In genomic region chrX:56454671-56455371, GRCm38 (mm10) we compare ENCODE assay signal across 8 mouse cellular contexts. TPM values are rescaled to one million over a fixed set of nuclear protein-coding genes. Genes with fewer than 3 reads are reported as not detected.
DNase-seq lines count a peak whose midpoint lies in the region; ATAC-seq and TF ChIP-seq lines count a peak whose summit lies in the region.

Gene Ints6l (plus strand): TSS chrX:56454857.

- TF ChIP-seq EP300 in CH12.LX (IDR thresholded peaks at IDR 0.05; ENCODE audit: low read length), result no peak
- TF ChIP-seq EP300 in heart, postnatal 0 days (IDR thresholded peaks at IDR 0.05; ENCODE audit: low read depth), result no peak

- peak within 1 kb of the TSS; percentile 62 to 99 (median 72) for H3K4me3 ChIP-seq in CH12.LX (replicated peaks in 1 of 3; ENCODE audit: low read depth in 2 of 3, low read length in 2 of 3, poor library complexity in 1 of 3)
- H3K4me3 ChIP-seq in forebrain, embryonic 12.5 days (replicated peaks), result peak within 1 kb of the TSS; percentile 57
- peak within 1 kb of the TSS; percentile 63 for H3K4me3 ChIP-seq in heart, postnatal 0 days (ENCODE audit: low read depth, low read length)
- peak within 1 kb of the TSS; percentile 75 for H3K4me3 ChIP-seq in liver, embryonic 16.5 days (ENCODE audit: low read depth, low read length)
- H3K4me3 ChIP-seq in neural tube, embryonic 13.5 days, result peak within 1 kb of the TSS; percentile 57
- peak within 1 kb of the TSS; percentile 88 for H3K4me3 ChIP-seq in testis, adult 2 months (ENCODE audit: control insufficient read depth, low read depth, low read length)

- peak within 1 kb of the TSS; percentile 56; the same call in 1 of the 2 replicates for H3K4me2 ChIP-seq in CH12.LX (ENCODE audit: insufficient read depth, low read depth, poor library complexity, severe bottlenecking)
- H3K4me2 ChIP-seq in forebrain, embryonic 12.5 days, result peak within 1 kb of the TSS; percentile 56
- H3K4me2 ChIP-seq in heart, postnatal 0 days (ENCODE audit: low read depth, low read length), result peak within 1 kb of the TSS; percentile 75
- peak within 1 kb of the TSS; percentile 60 for H3K4me2 ChIP-seq in liver, embryonic 16.5 days (ENCODE audit: low read depth, low read length)
- peak within 1 kb of the TSS; percentile 58 for H3K4me2 ChIP-seq in neural tube, embryonic 13.5 days

- H3K4me1 ChIP-seq in CH12.LX (ENCODE audit: control insufficient read depth in 1 of 2, insufficient read depth in 2 of 2), result peaks cover 0 to 11% of the 10 kb centered on the region in 2 experiments; a peak in 1 of 4 replicates
- H3K4me1 ChIP-seq in forebrain, embryonic 12.5 days, result no peaks in the 10 kb centered on the region
- no peaks in the 10 kb centered on the region for H3K4me1 ChIP-seq in heart, postnatal 0 days (ENCODE audit: control insufficient read depth, insufficient read depth)
- peaks cover 8% of the 10 kb centered on the region for H3K4me1 ChIP-seq in liver, embryonic 16.5 days (ENCODE audit: control insufficient read depth, low read depth, low read length)
- H3K4me1 ChIP-seq in neural tube, embryonic 13.5 days (replicated peaks), result no peaks in the 10 kb centered on the region
- 0 out of 2 replicates have a peak, but pooled peaks cover 2% of the 10 kb centered on the region for H3K4me1 ChIP-seq in testis, adult 2 months (ENCODE audit: control insufficient read depth, insufficient read depth, low read length)

- dilution Hi-C loops in CH12.LX (cut with MboI; ENCODE audit: extremely low pct_ligation_motif_present, extremely low pct_unique_long_range_greater_than_20kb, low sequenced_read_pairs), result no loop called here

- peak within 1 kb of the TSS; percentile 99 for H3K27ac ChIP-seq in CH12.LX (ENCODE audit: insufficient read depth, low read depth)
- peak within 1 kb of the TSS; percentile 95 for H3K27ac ChIP-seq in forebrain, embryonic 12.5 days
- H3K27ac ChIP-seq in heart, postnatal 0 days (ENCODE audit: low read depth), result peak within 1 kb of the TSS; percentile 94
- peak within 1 kb of the TSS; percentile 96 for H3K27ac ChIP-seq in liver, embryonic 16.5 days (ENCODE audit: low read length)
- peak within 1 kb of the TSS; percentile 98 for H3K27ac ChIP-seq in neural tube, embryonic 13.5 days (replicated peaks)
- H3K27ac ChIP-seq in testis, adult 2 months (ENCODE audit: control insufficient read depth, insufficient read depth, low read depth, low read length), result peak within 1 kb of the TSS; percentile 82

- no peaks in the 10 kb centered on the region for H3K9me3 ChIP-seq in CH12.LX (replicated peaks; ENCODE audit: low read length)
- H3K9me3 ChIP-seq in forebrain, embryonic 12.5 days, result no peaks in the 10 kb centered on the region
- no peaks in the 10 kb centered on the region for H3K9me3 ChIP-seq in heart, postnatal 0 days (replicated peaks; ENCODE audit: control insufficient read depth, low read length)
- H3K9me3 ChIP-seq in liver, embryonic 16.5 days (replicated peaks; ENCODE audit: control insufficient read depth, low read length), result no peaks in the 10 kb centered on the region
- no peaks in the 10 kb centered on the region for H3K9me3 ChIP-seq in neural tube, embryonic 13.5 days

- peak; percentile 77 for DNase-seq in CH12.LX (ENCODE audit: extremely low read depth)
- DNase-seq in c-Kit-positive CD71-positive TER-119-negative erythroid progenitor cells, embryonic 14.5 days (ENCODE audit: low read depth), result peak; percentile 63
- peak; percentile 76 for DNase-seq in heart, postnatal 0 days (ENCODE audit: low spot score)
- peak; percentile 73 to 82 for DNase-seq in kidney, postnatal 4 days

- no peaks in the 10 kb centered on the region for H3K27me3 ChIP-seq in CH12.LX (replicated peaks)
- no peaks in the 10 kb centered on the region for H3K27me3 ChIP-seq in forebrain, embryonic 12.5 days
- H3K27me3 ChIP-seq in heart, postnatal 0 days (ENCODE audit: control insufficient read depth, insufficient read depth, low read length), result no peaks in the 10 kb centered on the region
- H3K27me3 ChIP-seq in liver, embryonic 16.5 days (ENCODE audit: control insufficient read depth, insufficient read depth, low read depth, low read length), result no peaks in the 10 kb centered on the region
- H3K27me3 ChIP-seq in neural tube, embryonic 13.5 days, result no peaks in the 10 kb centered on the region
- no peaks in the 10 kb centered on the region for H3K27me3 ChIP-seq in testis, adult 2 months (ENCODE audit: control insufficient read depth, insufficient read depth, low read length)

- H3K36me3 ChIP-seq in CH12.LX (replicated peaks in 1 of 2; ENCODE audit: control insufficient read depth in 1 of 2, insufficient read depth in 1 of 2, low read length in 1 of 2), result no peaks in the 10 kb centered on the region
- H3K36me3 ChIP-seq in forebrain, embryonic 12.5 days (replicated peaks), result no peaks in the 10 kb centered on the region
- H3K36me3 ChIP-seq in heart, postnatal 0 days (replicated peaks; ENCODE audit: control insufficient read depth, insufficient read depth, low read length), result no peaks in the 10 kb centered on the region
- H3K36me3 ChIP-seq in liver, embryonic 16.5 days (ENCODE audit: control insufficient read depth, insufficient read depth), result no peaks in the 10 kb centered on the region
- H3K36me3 ChIP-seq in neural tube, embryonic 13.5 days, result no peaks in the 10 kb centered on the region
- H3K36me3 ChIP-seq in testis, adult 2 months (ENCODE audit: control insufficient read depth, insufficient read depth, low read length), result no peaks in the 10 kb centered on the region

- H3K79me2 ChIP-seq in CH12.LX (replicated peaks; ENCODE audit: control insufficient read depth, extremely low read depth, insufficient read depth, poor library complexity, severe bottlenecking), result peaks cover 2% of the 10 kb centered on the region; the same call in 1 of the 2 replicates

- TF ChIP-seq CTCF in CH12.LX (conservative IDR thresholded peaks at IDR 0.05 in 1 of 2, IDR thresholded peaks at IDR 0.05 in 1 of 2; ENCODE audit: low read depth in 2 of 2, low read length in 2 of 2), result no peak
- no peak for TF ChIP-seq CTCF in heart, postnatal 0 days (IDR thresholded peaks at IDR 0.05; ENCODE audit: low read depth)
- TF ChIP-seq CTCF in testis, adult 2 months (IDR thresholded peaks at IDR 0.05; ENCODE audit: control insufficient read depth, insufficient read depth, insufficient replicate concordance, low read depth, low read length), result no peak

- TF ChIP-seq RAD21 in CH12.LX (IDR thresholded peaks at IDR 0.05; ENCODE audit: low read depth, low read length), result no peak

- in situ Hi-C loops in CH12.LX (cut with MboI; ENCODE audit: low pct_ligation_motif_present, low pct_unique_long_range_greater_than_20kb, low sequenced_read_pairs), result no loop called here

- peak within 1 kb of the TSS; percentile 51 for H3K9ac ChIP-seq in CH12.LX (ENCODE audit: insufficient read depth, low read depth)
- peak within 1 kb of the TSS; percentile 72 for H3K9ac ChIP-seq in forebrain, embryonic 12.5 days
- H3K9ac ChIP-seq in heart, postnatal 0 days (replicated peaks; ENCODE audit: low read depth, low read length), result peak within 1 kb of the TSS; percentile 69
- peak within 1 kb of the TSS; percentile 90 for H3K9ac ChIP-seq in liver, embryonic 16.5 days (ENCODE audit: low read depth, low read length)
- H3K9ac ChIP-seq in neural tube, embryonic 13.5 days, result peak within 1 kb of the TSS; percentile 84

- peak; percentile 98 for TF ChIP-seq POLR2A in CH12.LX (IDR thresholded peaks at IDR 0.05; ENCODE audit: low read depth, low read length)
- peak; percentile 80; the same call in 1 of the 2 replicates for TF ChIP-seq POLR2A in testis, adult 2 months (IDR thresholded peaks at IDR 0.05; ENCODE audit: control insufficient read depth, low read depth, low read length)

- ATAC-seq in forebrain, embryonic 12.5 days (ENCODE audit: low FRiP score), result peak; percentile 88
- peak; percentile 77 for ATAC-seq in heart, postnatal 0 days (ENCODE audit: insufficient read depth, low read depth)
- peak; percentile 80 for ATAC-seq in liver, embryonic 16.5 days (ENCODE audit: low read depth)
- peak; percentile 87 for ATAC-seq in neural tube, embryonic 13.5 days (ENCODE audit: low read depth)

- WGBS in forebrain, embryonic 12.5 days, result 12% methylated on average over 20 of the region's 22 CpGs
- WGBS in heart, postnatal 0 days, result 13% methylated on average over 20 of the region's 22 CpGs
- 19% methylated on average over 21 of the region's 22 CpGs for WGBS in liver, embryonic 16.5 days (ENCODE audit: insufficient replicate concordance)
- 13% methylated on average over 22 of the region's 22 CpGs for WGBS in neural tube, embryonic 13.5 days

TF ChIP-seq in CH12.LX, 34 proteins besides CTCF, POLR2A, EP300 and RAD21 (continues in another document):
- no peak for TF ChIP-seq ELF1 (IDR thresholded peaks at IDR 0.05; ENCODE audit: low read depth, low read length)
- TF ChIP-seq POLR2AphosphoS2 (IDR thresholded peaks at IDR 0.05; ENCODE audit: low read depth, low read length), result peak; percentile 58; the same call in 1 of the 2 replicates
- no peak for TF ChIP-seq IRF4 (IDR thresholded peaks at IDR 0.05; ENCODE audit: low read depth, low read length)
- TF ChIP-seq MEF2A (IDR thresholded peaks at IDR 0.05; ENCODE audit: borderline replicate concordance, low read depth, low read length), result no peak
- no peak for TF ChIP-seq CHD2 (IDR thresholded peaks at IDR 0.05; ENCODE audit: low read length)
- TF ChIP-seq TBP (conservative IDR thresholded peaks at IDR 0.05; ENCODE audit: low read depth, low read length), result peak; percentile 93
- TF ChIP-seq SMC3 (IDR thresholded peaks at IDR 0.05; ENCODE audit: low read depth, low read length), result no peak
- no peak for TF ChIP-seq MYC (IDR thresholded peaks at IDR 0.05; ENCODE audit: low read depth, low read length)
- no peak for TF ChIP-seq MAZ (IDR thresholded peaks at IDR 0.05; ENCODE audit: low read depth, low read length)
- TF ChIP-seq CHD1 (IDR thresholded peaks at IDR 0.05; ENCODE audit: low read depth, low read length), result no peak
- no peak for TF ChIP-seq KAT2A (IDR thresholded peaks at IDR 0.05; ENCODE audit: insufficient replicate concordance, low read length)
- no peak for TF ChIP-seq PAX5 (IDR thresholded peaks at IDR 0.05; ENCODE audit: low read length)
- TF ChIP-seq NRF1 (IDR thresholded peaks at IDR 0.05; ENCODE audit: low read depth, low read length), result no peak
- TF ChIP-seq USF1 (IDR thresholded peaks at IDR 0.05; ENCODE audit: low read depth, low read length), result peak; percentile 82
- TF ChIP-seq ZNF384 (IDR thresholded peaks at IDR 0.05; ENCODE audit: low read depth, low read length), result no peak

RNA-seq across cellular contexts. Expression of gene Ints6l, which starts in this region (rescaled TPM):
- 14.2 and 19.4 TPM in 2 replicates for total RNA-seq in CH12.LX (2012; rRNA removed)
- 42.7 and 44.9 TPM in 2 replicates for total RNA-seq in CH12.LX (2014; rRNA removed)
- 25.5 TPM in 2 replicates for polyA plus RNA-seq in CH12.LX (2012; ENCODE audit: insufficient read length, low read depth)
- 22.9 and 25.5 TPM in 2 replicates for polyA plus RNA-seq in forebrain, embryonic 12.5 days (2016; fragmentation: Nextera tagmentation; extraction: Ambion mirVana)
- total RNA-seq in heart, postnatal 0 days (2014; rRNA removed; ENCODE audit: low replicate concordance), result 13.5 and 14.7 TPM in 2 replicates
- polyA plus RNA-seq in heart, postnatal 0 days (2015; fragmentation: Nextera tagmentation; extraction: Ambion mirVana), result 10.8 TPM in 2 replicates
- 43.1 and 43.7 TPM in 2 replicates for polyA plus RNA-seq in liver, embryonic 16.5 days (2015; fragmentation: Nextera tagmentation; extraction: Ambion mirVana)
- polyA plus RNA-seq in neural tube, embryonic 13.5 days (2015; fragmentation: Nextera tagmentation; extraction: Ambion mirVana), result 19.3 and 19.6 TPM in 2 replicates
- polyA plus RNA-seq in testis, adult 2 months (2012; rRNA removed), result 5.7 and 6.8 TPM in 2 replicates

Comparison
In these comparisons a context has a peak if more than half of its experiments do, and no peak if none do; other contexts are left out.
1. Peak in every context shown above with its lines: DNase-seq, ATAC-seq, H3K4me3 ChIP-seq and H3K27ac ChIP-seq.